Mouse (Mus musculus) hematopoietic stem cell, adult 5-6 weeks (primary cell): Measurements from ENCODE around the gene Rubcnl. TPM values are rescaled to one million over a fixed set of nuclear protein-coding genes. Genes with fewer than 3 reads are reported as not detected.

Experiments
- ATAC-seq, 2 experiments: fragments of 125-278 bp in 1 of 2; replicated peaks in 1 of 2; 2 replicates each; pipeline ENCODE4 v1.8.0; 2016 to 2017; ENCODE audit warnings: inconsistent platforms in 2 of 2, mild to moderate bottlenecking in 2 of 2, moderate number of reproducible peaks in 2 of 2, low read depth in 1 of 2, moderate TSS enrichment in 1 of 2; ENCODE audit not compliant: low FRiP score in 2 of 2, poor library complexity in 2 of 2, severe bottlenecking in 2 of 2, insufficient read depth in 1 of 2, low TSS enrichment in 1 of 2
- total RNA-seq: library from RNA; stranded (forward); fragments of 172-1452, 232-1000 nt; gene quantifications from 2 replicates; pipeline ENCODE4 v1.2.3, GENCODE M21; 2017

The Rubcnl gene
- total RNA-seq, 1 experiment from 2014 or later: 5.2 TPM

DNA sequence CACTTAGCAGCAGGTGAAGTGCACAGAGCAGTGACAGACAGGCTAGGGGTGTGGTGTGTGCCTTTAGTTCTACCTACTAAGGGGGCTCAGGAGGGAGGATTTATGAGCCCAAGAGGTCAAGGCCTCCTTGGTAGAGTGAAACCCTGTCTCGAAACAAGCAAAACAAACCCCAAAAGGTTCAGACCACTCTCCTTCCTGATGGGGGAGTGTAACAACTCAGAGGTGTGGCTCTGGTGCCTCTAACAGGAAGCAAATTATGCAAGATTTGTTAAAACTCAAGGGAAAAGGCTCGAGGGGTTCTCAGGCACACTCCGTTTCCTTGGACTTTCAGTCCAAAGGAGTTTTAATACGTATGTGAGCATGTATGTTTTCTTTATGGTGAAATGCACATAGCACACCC, 5.5 kb upstream of the Rubcnl start:
- ATAC-seq: peak; percentile 40 to 44; a peak in 2 of 4 replicates

GRCm38 (mm10) chr14:75010986-75011655, 4.7 kb upstream of the Rubcnl start:
- ATAC-seq: peak; percentile 56 to 62; a peak in 3 of 4 replicates

DNA sequence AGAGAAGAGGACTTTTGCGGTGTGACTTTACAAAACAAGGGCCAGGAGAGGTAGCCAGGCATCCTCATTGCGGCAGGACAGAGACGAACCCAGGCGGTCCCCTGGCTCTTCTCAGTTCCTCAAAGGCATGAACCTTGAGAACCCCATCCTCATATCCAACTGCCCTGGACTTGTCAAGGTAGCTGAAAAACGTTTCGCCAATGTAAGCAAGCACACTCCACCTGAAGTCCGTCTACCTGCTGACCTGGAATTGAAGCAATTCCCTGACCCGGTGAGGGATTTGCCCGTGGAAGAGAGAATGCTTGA, 841 bp downstream of the Rubcnl start:
- 0 out of 4 replicates have a peak, but pooled peaks of 1 of the 2 experiments have one; percentile 28 for ATAC-seq

GRCm38 (mm10) chr14:75017277-75017676, 1.4 kb downstream of the Rubcnl start:
- ATAC-seq: peak; percentile 22 to 34; a peak in 1 of 4 replicates

DNA sequence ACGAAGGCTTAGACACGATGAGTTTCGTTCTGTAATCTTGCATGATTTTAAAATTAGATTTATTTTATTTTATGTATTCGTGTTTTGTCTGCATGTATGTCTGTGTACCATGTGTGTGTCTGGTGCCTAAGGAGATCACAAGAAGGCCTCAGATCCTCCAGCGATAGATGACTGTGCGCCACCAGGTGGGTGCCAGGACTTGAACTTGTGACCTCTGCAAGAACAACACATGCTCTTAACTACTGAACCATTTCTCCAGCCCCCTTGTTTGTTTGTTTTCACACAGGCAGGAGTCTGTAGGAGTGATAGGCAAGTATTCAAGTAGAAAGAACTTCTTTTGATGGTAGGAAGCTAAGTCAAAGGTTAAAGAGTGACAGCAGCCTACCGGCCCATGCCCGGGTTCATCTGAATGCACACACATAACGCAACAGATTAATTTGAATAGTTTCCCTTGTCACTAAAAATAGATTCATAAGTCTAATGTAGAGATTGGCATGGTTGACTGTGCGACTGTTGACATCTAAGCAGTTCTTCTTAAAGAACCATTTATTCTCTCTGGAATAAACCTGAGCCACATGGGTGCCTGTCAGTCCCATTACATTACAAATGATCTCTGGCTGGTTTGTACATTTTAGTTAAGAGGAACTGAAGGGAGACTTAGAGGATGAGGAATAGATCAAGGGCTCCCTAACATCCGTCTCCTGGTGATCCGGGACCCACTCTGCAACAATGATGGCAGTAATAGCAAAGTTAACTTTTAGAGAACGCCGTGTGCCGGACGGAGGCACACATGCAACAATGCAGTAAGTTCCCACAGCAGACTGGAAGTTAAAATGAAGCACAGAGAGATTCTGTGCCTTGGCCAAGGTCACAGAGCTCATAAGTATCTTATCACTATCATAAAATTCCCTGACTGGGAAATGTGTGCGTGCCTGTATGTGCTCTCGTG, 2.3 kb downstream of the Rubcnl start:
- ATAC-seq: no peak

DNA sequence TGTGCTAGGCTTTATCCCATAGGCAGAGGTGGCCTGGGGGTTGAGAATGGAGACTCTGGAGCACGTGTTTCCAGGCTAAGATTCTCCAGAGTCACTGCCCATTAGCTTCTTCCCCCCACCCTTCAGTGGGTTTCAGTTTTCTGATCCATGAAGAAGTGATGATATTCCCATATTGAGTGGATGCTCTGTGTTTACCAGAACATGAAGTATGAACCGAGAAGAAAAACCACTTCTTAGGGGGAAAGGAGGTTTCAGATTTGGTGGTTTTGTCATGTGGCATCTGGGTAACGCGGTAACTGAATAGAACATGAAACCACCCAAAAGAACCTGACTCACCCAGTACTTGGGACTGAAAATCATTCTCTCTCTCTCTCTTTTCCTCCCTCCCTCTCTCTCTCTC, 3.0 kb downstream of the Rubcnl start:
- no peak for ATAC-seq

DNA sequence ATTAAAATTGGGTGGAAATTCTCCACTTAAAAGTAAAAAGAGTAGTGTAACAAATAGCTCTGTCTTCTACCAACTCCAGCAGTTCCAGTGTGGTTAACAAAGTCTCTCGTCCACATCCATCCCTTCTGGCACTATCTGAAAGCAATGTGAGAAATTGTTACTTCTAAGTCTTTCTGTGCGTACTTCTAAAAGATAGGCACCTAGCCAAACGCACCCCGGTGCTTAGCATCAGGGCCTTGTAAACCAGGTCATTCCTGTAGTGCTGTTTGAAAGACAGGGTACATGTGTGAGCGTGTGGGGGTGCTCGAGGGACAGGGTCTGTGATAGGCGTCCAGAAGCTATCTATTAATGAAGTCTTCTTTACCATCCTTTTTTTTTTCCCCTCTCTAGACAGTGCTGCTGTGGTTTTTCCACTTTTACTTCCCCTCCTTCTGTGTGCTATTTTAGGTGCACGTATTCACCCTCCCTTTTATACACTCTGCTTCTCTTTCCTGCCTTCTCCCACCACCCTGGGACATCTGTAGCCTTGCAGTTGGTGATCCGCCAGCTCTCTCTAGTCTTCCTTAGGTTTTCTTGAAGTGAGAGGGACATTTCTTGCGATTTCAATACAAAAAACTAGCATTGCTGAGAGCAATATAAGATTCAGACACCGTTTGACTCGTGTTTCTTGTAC, 4.9 kb downstream of the Rubcnl start:
- 0 out of 4 replicates have a peak, but pooled peaks of 1 of the 2 experiments have one; percentile 8 for ATAC-seq

GRCm38 (mm10) chr14:75022522-75022921, 6.7 kb downstream of the Rubcnl start:
- peak in 1 of 2 experiments; percentile 23; a peak in 1 of 4 replicates for ATAC-seq

GRCm38 (mm10) chr14:75024793-75025710, 9.2 kb downstream of the Rubcnl start:
- ATAC-seq: peak; percentile 34 to 65; a peak in 2 of 4 replicates

GRCm38 (mm10) chr14:75030764-75031163, 14.9 kb downstream of the Rubcnl start:
- no peak for ATAC-seq

- no peak for ATAC-seq
Observed at GRCm38 (mm10) chr14:75031999-75032575, 16.3 kb downstream of the Rubcnl start.

DNA sequence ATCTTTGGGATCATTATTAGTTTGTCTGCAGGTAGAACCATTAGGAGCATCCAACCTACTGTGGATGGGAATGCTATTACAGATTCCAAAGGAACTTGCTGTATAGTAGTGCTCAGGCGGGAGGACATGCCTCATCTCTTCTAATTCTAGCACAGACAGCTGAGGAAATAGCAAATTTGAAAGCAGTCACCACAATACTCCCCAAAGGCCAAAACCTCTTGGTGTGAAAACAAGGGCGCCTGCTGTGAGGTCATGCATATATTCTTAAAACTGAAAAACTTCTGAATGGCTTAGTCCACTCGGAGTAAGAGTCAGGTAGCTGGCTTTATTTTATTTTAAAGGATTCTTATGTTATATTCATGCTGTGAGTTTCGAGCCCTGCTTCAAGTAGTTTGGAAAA, 16.9 kb downstream of the Rubcnl start:
- no peak for ATAC-seq

GRCm38 (mm10) chr14:75034240-75034639, 18.4 kb downstream of the Rubcnl start:
- ATAC-seq: peak; percentile 96 to 97

DNA sequence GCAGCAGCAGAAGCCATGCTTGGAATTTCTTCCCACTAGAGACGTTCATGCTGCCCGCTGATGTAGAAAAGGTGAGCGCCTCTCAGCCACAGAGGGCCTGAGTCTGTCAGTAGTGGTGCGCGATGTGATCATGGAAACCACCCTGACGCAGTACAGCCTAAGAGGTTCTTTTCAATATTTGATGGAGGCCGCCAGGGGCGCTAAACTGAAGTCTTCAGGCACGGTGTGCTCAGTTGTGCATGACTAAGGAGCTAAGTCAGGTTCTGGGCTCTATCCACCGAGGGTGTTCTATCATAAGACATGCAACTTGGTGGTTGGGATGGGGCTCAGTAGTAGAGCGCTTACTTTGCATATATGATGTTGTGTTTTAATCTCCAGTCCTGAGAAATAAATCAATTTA, 19.6 kb downstream of the Rubcnl start:
- no peak for ATAC-seq

DNA sequence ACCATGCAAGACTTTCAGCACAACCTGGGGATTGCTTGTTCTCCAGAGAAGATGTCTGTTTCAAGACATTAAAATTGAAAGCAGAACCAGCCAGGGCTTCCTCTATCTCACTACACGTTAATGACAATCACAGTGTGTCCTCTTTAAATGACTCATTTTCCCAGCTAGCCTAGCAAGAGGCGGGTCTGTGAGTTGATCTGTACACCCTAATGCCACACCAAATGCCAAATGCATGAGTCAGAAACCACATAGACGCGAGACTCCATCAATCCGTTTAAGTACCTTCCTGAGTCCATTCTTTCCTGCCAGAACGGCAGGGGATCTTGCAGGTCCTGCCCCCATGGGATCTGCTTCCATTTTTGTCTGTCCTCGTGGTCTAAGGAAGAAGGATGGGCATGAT, 29.4 kb downstream of the Rubcnl start:
- ATAC-seq: no peak; a peak in 1 of 4 replicates

DNA sequence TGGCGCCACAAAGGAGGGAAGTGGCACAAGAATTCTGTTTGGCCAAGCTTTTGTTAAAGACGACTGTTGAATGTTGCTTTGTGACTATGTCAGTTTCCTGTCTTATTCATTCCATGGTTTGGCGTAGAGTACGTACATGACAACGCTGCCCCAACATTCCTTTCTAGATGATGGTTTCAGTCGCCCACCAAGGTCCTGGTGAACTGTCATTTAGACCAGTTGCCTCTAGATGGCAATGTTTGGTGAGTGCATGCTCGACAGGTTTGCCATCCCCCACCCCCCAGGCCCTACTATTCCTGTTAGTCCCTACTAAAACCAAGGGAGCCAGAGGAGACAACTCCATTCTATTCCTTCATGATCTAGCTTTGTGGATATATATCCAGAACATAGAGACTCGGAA, 36.6 kb downstream of the Rubcnl start:
- ATAC-seq: no peak
